Comparison of ENCODE assay signal across 31 mouse cellular contexts in genomic region chr11:42815753-42816152, GRCm38 (mm10).
"Had no signal": no experiment of that assay in that cellular context is flagged by ENCODE, and none has a peak within 500 bp of the region (broad histone marks: within the 10 kb centered on the region; RNA-seq: fewer than 3 reads in every experiment).

No protein-coding gene starts in this region.

- DNase-seq: heart, postnatal 10 days; heart, postnatal 14 days; heart, postnatal 36 days; heart, postnatal 4 days; kidney, adult 11 months; kidney, adult 18-20 months; kidney, adult 2 months; kidney, adult 8-10 months; kidney, adult 9 months; kidney, postnatal 10 days; kidney, postnatal 14 days; kidney, postnatal 25 days; kidney, postnatal 36 days; kidney, postnatal 4 days; layer of hippocampus, adult 9-11 months; layer of hippocampus, postnatal 36 days had no signal

- H3K4me1 ChIP-seq: heart, embryonic 12.5 days; heart, embryonic 13.5 days; heart, embryonic 15.5 days; hindbrain, embryonic 10.5 days; hindbrain, embryonic 12.5 days; hindbrain, embryonic 13.5 days; hindbrain, embryonic 15.5 days; intestine, embryonic 15.5 days; kidney, embryonic 15.5 days had no signal

- H3K27ac ChIP-seq: heart, embryonic 13.5 days; heart, embryonic 15.5 days; hindbrain, embryonic 10.5 days; hindbrain, embryonic 12.5 days; hindbrain, embryonic 13.5 days; hindbrain, embryonic 14.5 days; hindbrain, embryonic 15.5 days; hindbrain, postnatal 0 days; intestine, embryonic 15.5 days; kidney, embryonic 15.5 days; kidney, postnatal 0 days; layer of hippocampus, adult 2 months; left cerebral cortex, adult 2 months had no signal

- H3K9ac ChIP-seq: heart, embryonic 12.5 days; heart, embryonic 13.5 days; heart, embryonic 15.5 days; hindbrain, embryonic 12.5 days; hindbrain, embryonic 13.5 days; hindbrain, embryonic 14.5 days; hindbrain, embryonic 15.5 days; intestine, embryonic 15.5 days; kidney, embryonic 15.5 days had no signal

- H3K9me3 ChIP-seq: heart, embryonic 12.5 days; heart, embryonic 13.5 days; heart, embryonic 15.5 days; hindbrain, embryonic 10.5 days; hindbrain, embryonic 12.5 days; hindbrain, embryonic 13.5 days; hindbrain, embryonic 15.5 days; intestine, embryonic 15.5 days; kidney, embryonic 15.5 days had no signal

- H3K27me3 ChIP-seq: heart, embryonic 12.5 days; heart, embryonic 13.5 days; heart, embryonic 15.5 days; hindbrain, embryonic 12.5 days; hindbrain, embryonic 13.5 days; hindbrain, embryonic 15.5 days; intestine, embryonic 15.5 days; kidney, embryonic 15.5 days had no signal

- H3K4me2 ChIP-seq: heart, embryonic 11.5 days; heart, embryonic 12.5 days; heart, embryonic 13.5 days; heart, embryonic 15.5 days; hindbrain, embryonic 12.5 days; hindbrain, embryonic 13.5 days; hindbrain, embryonic 14.5 days; hindbrain, embryonic 15.5 days; intestine, embryonic 15.5 days; kidney, embryonic 15.5 days had no signal

- H3K36me3 ChIP-seq: heart, embryonic 12.5 days; heart, embryonic 13.5 days; heart, embryonic 15.5 days; hindbrain, embryonic 10.5 days; hindbrain, embryonic 12.5 days; hindbrain, embryonic 13.5 days; hindbrain, embryonic 15.5 days; intestine, embryonic 15.5 days; kidney, embryonic 15.5 days had no signal

- H3K4me3 ChIP-seq: heart, embryonic 12.5 days; heart, embryonic 13.5 days; heart, embryonic 15.5 days; hindbrain, embryonic 10.5 days; hindbrain, embryonic 12.5 days; hindbrain, embryonic 13.5 days; hindbrain, embryonic 15.5 days; intestine, embryonic 15.5 days; kidney, embryonic 15.5 days; layer of hippocampus, adult 2 months; left cerebral cortex, adult 2 months had no signal
